Mouse (Mus musculus) liver, postnatal 0 days (tissue): Measurements from ENCODE around the gene Rasal1.
A peak's percentile ranks its signal among the peaks of the same experiment; 100 is the strongest.

ENCODE experiments used
- CTCF ChIP-seq: sonication (generic); IDR thresholded peaks from 2 replicates; pipeline ENCODE4 v1.5.1; 2016; ENCODE audit warnings: antibody characterized with exemption, low read depth
- EP300 ChIP-seq: IDR thresholded peaks from 2 replicates; pipeline ENCODE4 v1.6.1; 2016; ENCODE audit warnings: antibody characterized with exemption, low read depth, mild to moderate bottlenecking

GRCm38 (mm10) chr5:120604839-120605238, 43.8 kb upstream of the Rasal1 start:
- TF ChIP-seq CTCF (peak; percentile 93), EP300 (no peak)
